Mouse (Mus musculus) cerebellum, postnatal 36 days (tissue): ENCODE measurements at regions not wholly inside any gene's neighbourhood (a gene's known extent, or its start where the extent isn't known, plus 50 kb on each side); places are given as distances from the start of the nearest gene placed in this dataset.
A peak's percentile ranks its signal among the peaks of the same experiment; 100 is the strongest.

Source experiments
- DNase-seq, 2 experiments: peaks; one replicate each; pipeline ENCODE4 v3.0.0; 2021 to 2022; ENCODE audit warnings: mixed read lengths in 2 of 2

DNA sequence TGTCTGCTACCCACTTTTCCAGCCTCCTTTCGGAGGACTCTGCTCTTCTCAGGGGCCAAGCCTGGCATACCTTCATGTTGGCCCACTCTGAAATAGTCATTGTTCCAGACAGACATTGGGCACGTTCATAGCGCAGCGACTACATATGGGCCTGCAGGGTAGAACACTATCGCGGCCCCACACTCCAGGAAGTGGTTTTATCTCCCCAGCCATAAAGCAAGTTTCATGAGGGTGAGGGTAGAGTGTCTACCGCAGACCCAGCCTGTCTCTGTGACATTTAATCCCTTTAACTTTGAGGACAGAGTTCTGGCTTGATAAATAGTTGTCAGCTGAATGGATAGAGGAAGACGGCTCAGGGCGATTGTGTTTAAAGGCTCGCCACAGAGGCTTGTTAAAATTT is 177.5 kb upstream of the Elac2 start:
- no peak for DNase-seq

- DNase-seq, result no peak
Observed at GRCm38 (mm10) chr11:64805567-64805966, 173.3 kb upstream of the Elac2 start.

DNA sequence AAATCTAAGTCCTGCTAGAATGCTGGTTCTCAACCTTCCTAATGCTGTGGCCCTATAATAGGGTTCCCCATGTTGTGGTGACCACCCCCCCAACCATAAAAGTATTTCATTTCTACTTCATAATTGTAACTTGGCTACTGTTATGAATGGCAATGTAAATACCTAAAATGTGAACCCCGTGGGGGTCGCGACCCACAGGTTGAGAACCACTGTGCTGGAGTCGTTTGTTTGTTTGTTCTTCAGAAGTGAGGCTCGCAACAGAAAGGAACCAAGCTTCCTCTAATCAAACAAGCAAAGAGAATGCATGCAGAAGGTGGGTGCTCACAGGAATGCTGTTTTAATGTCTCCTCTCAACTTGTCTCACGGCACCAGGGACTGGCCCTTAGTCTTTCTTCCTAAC is 166.4 kb upstream of the Elac2 start:
- no peak for DNase-seq

- no peak for DNase-seq
Observed at GRCm38 (mm10) chr11:64829429-64829828, 149.4 kb upstream of the Elac2 start.

DNA sequence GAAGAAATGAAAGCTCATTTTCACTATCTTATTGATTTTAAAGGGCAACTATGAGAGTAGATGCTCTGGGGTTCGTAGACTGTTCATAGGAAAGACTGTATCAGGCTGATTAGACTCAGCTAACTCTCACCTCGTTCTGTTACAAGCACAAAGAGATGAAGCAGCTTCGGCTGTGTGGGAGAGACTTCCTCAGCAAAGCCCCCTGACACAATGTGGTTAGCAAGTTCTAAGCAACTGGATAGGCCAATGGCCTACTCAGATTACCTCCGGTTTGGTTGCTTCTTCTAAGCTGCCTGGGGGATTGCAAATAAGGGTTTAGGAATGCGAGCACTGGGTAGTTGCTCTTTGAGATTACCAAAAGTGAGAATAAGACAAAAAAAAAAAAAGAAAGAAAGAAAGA is 146.4 kb upstream of the Elac2 start:
- DNase-seq, result no peak

DNA sequence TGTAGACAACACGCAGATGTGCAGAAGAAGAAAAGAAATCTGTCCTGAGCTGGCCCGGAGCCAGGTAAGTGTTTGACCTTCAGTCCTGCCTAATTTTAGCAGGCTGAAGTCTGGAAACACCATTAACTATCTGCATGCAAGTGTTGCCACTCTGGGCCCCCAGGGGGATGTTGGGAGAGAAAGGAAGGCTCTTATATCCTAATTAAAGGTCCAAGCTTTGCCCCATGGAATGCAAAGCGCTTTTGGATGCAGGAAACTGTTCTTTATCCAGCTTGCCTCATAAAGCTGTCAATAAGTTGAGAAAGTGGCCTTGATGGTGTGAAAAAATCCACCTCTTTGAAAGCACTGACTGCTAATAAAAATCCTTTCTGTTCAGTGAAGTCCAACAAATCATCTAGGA is 145.1 kb upstream of the Elac2 start:
- DNase-seq, result no peak

- DNase-seq, result no peak
Observed at GRCm38 (mm10) chr11:64836771-64837170, 142.1 kb upstream of the Elac2 start.

DNA sequence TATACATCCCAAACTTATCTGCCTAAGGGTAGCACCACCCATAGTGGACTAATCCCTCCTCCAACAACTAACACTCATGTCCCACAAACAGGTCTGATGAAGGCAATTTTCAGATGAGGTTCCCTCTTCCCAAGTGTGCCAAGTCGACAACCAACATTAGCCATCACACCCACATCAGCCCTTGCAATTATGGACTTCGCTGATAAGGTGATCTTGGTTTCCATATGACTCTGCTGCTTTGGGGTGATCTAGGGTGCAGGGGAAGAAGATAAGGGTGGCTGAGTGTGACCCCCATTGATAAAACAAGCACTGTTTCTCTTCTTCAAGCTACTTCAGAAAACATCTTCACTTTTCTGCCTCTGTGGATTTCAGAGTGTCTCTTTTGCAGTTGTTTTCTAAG is 137.7 kb upstream of the Elac2 start:
- no peak for DNase-seq

- no peak for DNase-seq
Observed at GRCm38 (mm10) chr11:64842775-64843530, 135.9 kb upstream of the Elac2 start.

DNA sequence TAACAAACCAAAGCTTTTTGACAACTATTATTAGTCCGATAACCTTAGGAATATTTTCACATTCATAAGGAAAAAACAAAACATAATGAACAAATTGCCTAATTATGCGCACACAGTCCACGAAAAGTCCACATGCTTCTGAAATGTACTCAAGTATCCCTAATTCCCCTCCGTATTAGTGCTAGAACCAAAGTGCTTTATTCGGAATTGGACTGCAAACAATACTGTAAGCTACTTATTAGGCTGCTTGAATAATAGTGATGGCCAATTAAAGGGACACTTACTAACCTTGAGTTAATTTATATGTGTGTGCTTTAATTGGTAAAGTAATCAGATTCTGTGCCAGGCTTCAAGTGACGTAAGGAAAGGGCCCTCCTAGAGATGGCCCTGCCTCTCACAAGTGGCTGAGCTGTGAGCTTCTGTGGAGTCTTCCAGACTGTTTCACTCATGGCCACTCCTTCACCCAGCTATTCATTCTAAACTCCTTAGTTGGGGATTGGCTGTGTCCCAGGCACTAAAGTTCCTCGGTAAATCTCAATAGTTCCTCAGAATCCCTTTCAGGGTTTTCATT is 132.2 kb upstream of the Elac2 start:
- DNase-seq, result no peak

DNA sequence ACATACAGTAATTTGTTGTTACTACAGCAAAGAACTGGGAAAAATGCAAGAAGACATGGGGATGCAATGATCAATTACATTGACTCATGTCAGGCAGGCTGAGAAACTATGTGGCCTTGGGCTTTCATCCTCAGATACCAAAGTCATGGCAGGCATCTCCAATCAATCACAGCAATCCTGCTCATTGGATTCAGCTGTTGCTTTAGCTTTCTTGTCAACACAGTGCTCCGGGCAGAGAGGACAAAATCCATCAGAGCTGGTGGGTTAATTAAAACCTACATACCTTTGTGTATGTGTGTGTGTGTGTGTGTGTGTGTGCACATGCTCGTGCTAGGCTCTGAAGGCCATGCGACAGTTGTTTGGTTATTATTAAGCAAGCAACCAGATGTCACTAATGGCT is 119.2 kb upstream of the Elac2 start:
- DNase-seq, result no peak

DNA sequence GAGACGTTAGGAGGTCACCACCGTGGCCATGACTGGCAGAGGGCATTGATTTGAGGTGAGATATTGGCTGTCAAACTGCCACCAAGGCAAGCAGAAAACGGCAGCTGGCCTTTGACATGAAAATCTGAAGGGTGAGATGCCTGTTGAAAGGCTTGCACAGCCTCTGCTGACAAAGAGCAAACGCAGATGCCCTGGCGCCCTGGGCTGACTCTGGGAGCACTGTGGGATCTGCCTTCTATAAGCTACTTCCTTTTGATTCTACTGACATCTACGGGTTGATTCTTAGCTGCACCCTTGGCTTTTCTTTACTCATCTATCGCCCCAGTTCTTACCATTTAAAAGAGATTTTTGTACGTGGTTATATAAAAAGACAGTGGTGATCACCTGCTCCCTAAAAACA is 98.2 kb upstream of the Elac2 start:
- DNase-seq, result no peak

DNA sequence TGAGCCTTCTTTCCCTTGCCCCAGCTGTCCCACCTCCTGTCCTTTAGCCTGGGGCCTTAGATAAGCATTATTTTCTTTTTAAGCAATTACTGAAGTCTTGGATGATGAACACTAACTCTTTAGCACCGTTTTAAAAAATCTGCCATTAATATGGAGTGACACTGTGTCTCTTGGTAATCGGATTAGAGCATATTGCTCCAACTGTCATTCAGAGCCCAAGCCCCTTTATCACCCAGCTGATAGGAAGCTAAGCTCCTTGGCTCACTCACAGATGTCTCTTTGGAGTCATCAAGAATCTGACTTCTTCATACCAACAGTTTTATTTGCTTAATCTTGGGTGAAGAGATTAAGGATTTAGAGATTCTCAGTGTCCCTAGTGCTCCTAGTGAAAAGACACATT is 94.3 kb upstream of the Elac2 start:
- DNase-seq, result no peak

GRCm38 (mm10) chr11:64889335-64890020 is 89.4 kb upstream of the Elac2 start:
- DNase-seq, result no peak

GRCm38 (mm10) chr11:64890776-64891175 is 88.1 kb upstream of the Elac2 start:
- no peak for DNase-seq

- DNase-seq, result no peak
Observed at GRCm38 (mm10) chr11:64895804-64896466, 82.9 kb upstream of the Elac2 start.

DNA sequence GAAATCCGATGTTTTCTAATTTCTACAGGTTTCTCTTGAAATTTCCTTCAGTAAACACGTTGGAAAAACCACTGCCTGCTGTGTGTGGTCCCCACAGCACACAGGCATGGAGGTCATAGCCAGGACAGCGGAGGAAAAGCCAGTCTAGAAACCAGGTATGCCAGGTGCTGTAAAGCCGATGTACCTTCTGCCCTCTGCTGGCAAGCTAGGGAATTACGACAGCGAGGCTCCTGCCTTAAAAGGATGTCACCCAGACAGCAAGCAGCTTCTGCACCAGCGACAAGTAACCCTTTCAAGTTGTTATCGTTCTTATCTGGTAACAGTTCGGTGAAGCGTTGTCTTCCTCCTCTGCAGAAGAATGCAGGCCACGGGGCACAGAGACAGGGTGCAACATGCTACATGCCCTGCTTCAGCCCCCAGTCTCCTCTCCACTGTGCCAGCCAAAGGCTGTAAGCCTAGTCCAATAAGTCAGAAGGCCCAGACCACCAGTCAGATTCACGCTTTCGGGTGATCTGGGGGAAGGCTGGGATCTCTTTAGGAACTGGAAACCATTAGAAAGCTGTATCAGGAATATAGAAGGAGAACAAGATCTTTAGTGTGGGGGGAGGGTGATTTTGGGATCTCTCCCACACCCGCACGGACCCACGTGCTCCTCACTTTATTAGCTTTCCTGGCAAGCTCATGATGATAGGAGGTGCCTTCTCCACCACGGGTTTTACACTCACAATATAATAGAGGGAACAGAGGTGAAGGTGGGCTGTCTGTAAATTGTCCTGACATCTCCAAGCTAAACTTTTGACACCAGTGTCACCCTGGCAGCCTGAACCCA is 79.9 kb upstream of the Elac2 start:
- DNase-seq, result peak; percentile 60 to 69

DNA sequence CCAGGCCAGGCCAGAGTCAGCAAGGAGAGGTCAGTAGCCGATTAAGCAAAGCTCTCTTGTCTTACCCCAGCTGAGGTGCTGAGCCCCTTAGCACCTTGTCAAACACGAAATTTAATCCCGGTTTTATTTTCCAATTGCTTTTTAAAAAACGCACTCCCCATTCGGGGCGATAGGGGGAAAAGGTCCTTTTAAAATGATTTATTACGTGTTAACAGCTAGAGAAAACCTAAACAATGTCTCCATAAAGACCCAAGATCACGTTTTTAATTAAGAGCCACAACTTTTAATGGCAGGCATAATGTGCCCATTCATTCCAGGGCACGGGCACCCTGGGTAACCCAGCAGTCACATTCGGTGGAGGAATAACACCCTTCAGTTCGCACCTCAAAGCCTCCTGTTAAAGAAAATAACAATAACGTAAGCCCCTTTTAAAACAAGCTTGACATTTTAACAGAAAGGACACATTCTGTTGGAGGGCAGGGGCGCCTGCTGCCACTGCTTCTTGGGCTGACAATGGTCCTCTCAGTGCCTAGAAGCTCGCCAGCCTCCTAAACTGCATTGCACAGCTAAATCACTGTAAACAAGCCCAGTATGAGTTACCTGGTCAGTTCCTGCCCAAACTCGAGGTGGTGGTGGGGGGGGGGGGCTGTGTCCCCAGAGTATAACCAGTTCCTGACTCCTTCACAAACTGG is 79.1 kb upstream of the Elac2 start:
- no peak for DNase-seq

GRCm38 (mm10) chr11:64916783-64917182 is 62.1 kb upstream of the Elac2 start:
- DNase-seq, result no peak

DNA sequence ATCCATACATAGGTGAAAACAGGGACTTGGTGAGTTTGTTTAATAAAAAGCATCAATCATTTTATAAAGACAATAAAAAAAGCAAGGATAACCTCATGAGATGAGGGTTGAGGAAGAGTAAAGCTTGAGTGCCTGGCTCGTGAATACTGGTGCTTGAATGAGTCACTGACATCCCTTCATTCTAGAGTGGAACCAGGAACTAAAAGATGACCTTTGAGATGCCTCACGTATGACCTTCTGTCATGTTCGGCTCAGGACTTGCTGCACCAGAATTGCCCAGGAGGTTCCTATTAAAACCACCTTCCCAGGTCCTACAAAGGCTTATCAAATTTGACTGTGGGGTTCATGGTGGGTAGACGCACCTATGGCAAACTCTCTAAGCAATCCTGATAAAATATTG is 61.5 kb upstream of the Elac2 start:
- DNase-seq, result no peak

GRCm38 (mm10) chr11:64924989-64925388 is 53.8 kb upstream of the Elac2 start:
- no peak for DNase-seq

GRCm38 (mm10) chr11:64925970-64926369 is 52.9 kb upstream of the Elac2 start:
- DNase-seq, result peak; percentile 25 to 36
